Mouse (Mus musculus): Measurements from ENCODE around the gene Lrrc39. TPM values are rescaled to one million over a fixed set of nuclear protein-coding genes. Genes with fewer than 3 reads are reported as not detected.

The Lrrc39 gene
- total RNA-seq (2023): not detected

GRCm38 (mm10) chr3:116562408-116563094 is at the start of gene Lrrc39:
Gene Lrrc39 (plus strand): TSS chr3:116562973.

GRCm38 (mm10) chr3:116594728-116595602 is 32.2 kb downstream of the Lrrc39 start, which contains the start of gene Sass6:
Gene Sass6 (plus strand): TSS chr3:116594982.

GRCm38 (mm10) chr3:116614295-116614892 is 51.6 kb downstream of the Lrrc39 start, which contains the start of gene Trmt13:
Gene Trmt13 (minus strand): TSS chr3:116614587.

Other genes starting within 250 kb of the Lrrc39 start
- gene Cdc14a, start 138.9 kb upstream of the Lrrc39 start, total RNA-seq (2023): 12.3 TPM
- gene Rtca, start 54.8 kb upstream of the Lrrc39 start, total RNA-seq (2023): 21.0 TPM
- 12.5 TPM for gene Dbt, start 49.9 kb upstream of the Lrrc39 start, total RNA-seq (2023)
- 6.9 TPM for gene Sass6, start 32.0 kb downstream of the Lrrc39 start, total RNA-seq (2023)
- 30.9 TPM for gene Trmt13, start 51.6 kb downstream of the Lrrc39 start, total RNA-seq (2023)
- gene Mfsd14a, start 99.7 kb downstream of the Lrrc39 start, total RNA-seq (2023): 106 TPM
- gene Gm43191, start 118.3 kb downstream of the Lrrc39 start, total RNA-seq (2023): not detected
- 27.3 TPM for gene Slc35a3, start 149.9 kb downstream of the Lrrc39 start, total RNA-seq (2023)
- gene Agl, start 245.2 kb downstream of the Lrrc39 start, total RNA-seq (2023): 6.8 TPM

Measured in CD4-positive naive resting alpha-beta T cell, adult 76 days (primary cell).